Mouse (Mus musculus) CH12.LX (cell line): ENCODE measurements around the gene Alk. TPM values are rescaled to one million over a fixed set of nuclear protein-coding genes. Genes with fewer than 3 reads are reported as not detected.

Experiments used
- DNase-seq: peaks from one replicate; pipeline ENCODE4 v3.0.0-alpha.2; 2013; ENCODE audit errors: extremely low read depth
- H3K27ac ChIP-seq: 2 replicates; pipeline ENCODE4 v1.5.1; 2012; ENCODE audit warnings: low read depth, mild to moderate bottlenecking, control low read depth, moderate library complexity; ENCODE audit not compliant: insufficient read depth
- H3K27me3 ChIP-seq: replicated peaks from 2 replicates; pipeline ENCODE3; 2012; ENCODE audit warnings: inconsistent platforms
- H3K36me3 ChIP-seq, 2 experiments: replicated peaks in 1 of 2; 2 replicates each; pipeline versions ENCODE3 to v1.6.1; 2012; ENCODE audit warnings: inconsistent platforms in 1 of 2, low read length in 1 of 2, mild to moderate bottlenecking in 1 of 2, mixed read lengths in 1 of 2, moderate library complexity in 1 of 2; ENCODE audit not compliant: control insufficient read depth in 1 of 2, insufficient read depth in 1 of 2
- H3K4me1 ChIP-seq, 2 experiments: 2 replicates each; pipeline ENCODE4 v1.6.1; 2012; ENCODE audit warnings: inconsistent platforms in 1 of 2, moderate library complexity in 1 of 2; ENCODE audit not compliant: insufficient read depth in 2 of 2, control insufficient read depth in 1 of 2
- H3K4me2 ChIP-seq: 2 replicates; pipeline ENCODE4 v1.6.1; 2012; ENCODE audit warnings: low read depth, mild to moderate bottlenecking, control low read depth; ENCODE audit not compliant: poor library complexity, insufficient read depth, severe bottlenecking
- H3K4me3 ChIP-seq, 3 experiments: fragments of 150-350 bp in 1 of 3; sonication (generic) in 1 of 3; replicated peaks in 1 of 3; 2 replicates each; pipeline versions ENCODE3 to v1.5.1; 2011 to 2012; ENCODE audit warnings: low read depth in 2 of 3, low read length in 2 of 3, mild to moderate bottlenecking in 2 of 3, moderate library complexity in 2 of 3, control low read depth in 1 of 3, improper control_type of control experiment in 1 of 3, inconsistent platforms in 1 of 3, mixed read lengths in 1 of 3; ENCODE audit not compliant: poor library complexity in 1 of 3
- H3K79me2 ChIP-seq: replicated peaks from 2 replicates; pipeline ENCODE4 v1.6.1; 2012; ENCODE audit warnings: mild to moderate bottlenecking, moderate library complexity; ENCODE audit not compliant: control insufficient read depth, poor library complexity, insufficient read depth, severe bottlenecking; ENCODE audit errors: extremely low read depth
- H3K9ac ChIP-seq: 2 replicates; pipeline ENCODE4 v1.6.1; 2012; ENCODE audit warnings: low read depth, mild to moderate bottlenecking, control low read depth, moderate library complexity; ENCODE audit not compliant: insufficient read depth
- H3K9me3 ChIP-seq: replicated peaks from 2 replicates; pipeline ENCODE3; 2012; ENCODE audit warnings: low read length, inconsistent platforms, mixed read lengths
- BHLHE40 ChIP-seq: IDR thresholded peaks from 2 replicates; pipeline ENCODE4 v1.6.1; 2011; ENCODE audit warnings: mild to moderate bottlenecking, low read depth, low read length, improper control_type of control experiment
- CHD2 ChIP-seq: IDR thresholded peaks from 2 replicates; pipeline ENCODE4 v1.6.1; 2011; ENCODE audit warnings: low read length, improper control_type of control experiment
- ELF1 ChIP-seq: IDR thresholded peaks from 2 replicates; pipeline ENCODE4 v1.6.1; 2014; ENCODE audit warnings: low read depth, mild to moderate bottlenecking, inconsistent platforms, low read length, improper control_type of control experiment
- EP300 ChIP-seq: IDR thresholded peaks from 2 replicates; pipeline ENCODE4 v1.6.1; 2011; ENCODE audit warnings: low read length, improper control_type of control experiment
- ETS1 ChIP-seq: conservative IDR thresholded peaks from 2 replicates; pipeline ENCODE4 v1.6.1; 2012; ENCODE audit warnings: low read depth, mild to moderate bottlenecking, inconsistent platforms, low read length, improper control_type of control experiment, moderate library complexity
- HCFC1 ChIP-seq: IDR thresholded peaks from 2 replicates; pipeline ENCODE4 v1.6.1; 2012; ENCODE audit warnings: low read depth, mild to moderate bottlenecking, inconsistent platforms, low read length, improper control_type of control experiment
- IRF4 ChIP-seq: IDR thresholded peaks from 2 replicates; pipeline ENCODE4 v1.6.1; 2014; ENCODE audit warnings: low read depth, mild to moderate bottlenecking, inconsistent platforms, low read length, improper control_type of control experiment
- JUN ChIP-seq: IDR thresholded peaks from 2 replicates; pipeline ENCODE4 v1.6.1; 2011; ENCODE audit warnings: low read depth, mild to moderate bottlenecking, low read length, improper control_type of control experiment, moderate library complexity; ENCODE audit not compliant: insufficient read depth
- JUND ChIP-seq: conservative IDR thresholded peaks from 2 replicates; pipeline ENCODE4 v1.6.1; 2011; ENCODE audit warnings: low read depth, low read length, improper control_type of control experiment
- KAT2A ChIP-seq: IDR thresholded peaks from 2 replicates; pipeline ENCODE4 v1.6.1; 2012; ENCODE audit warnings: low read length, improper control_type of control experiment, inconsistent platforms; ENCODE audit not compliant: insufficient replicate concordance
- MAFK ChIP-seq: IDR thresholded peaks from 2 replicates; pipeline ENCODE4 v1.6.1; 2011; ENCODE audit warnings: low read length, improper control_type of control experiment; ENCODE audit not compliant: insufficient replicate concordance
- MAX ChIP-seq: IDR thresholded peaks from 2 replicates; pipeline ENCODE4 v1.6.1; 2011; ENCODE audit warnings: low read length, improper control_type of control experiment
- MAZ ChIP-seq: IDR thresholded peaks from 2 replicates; pipeline ENCODE4 v1.6.1; 2012; ENCODE audit warnings: low read depth, mild to moderate bottlenecking, inconsistent platforms, low read length, improper control_type of control experiment, moderate library complexity
- MEF2A ChIP-seq: IDR thresholded peaks from 2 replicates; pipeline ENCODE4 v1.6.1; 2014; ENCODE audit warnings: low read depth, mild to moderate bottlenecking, inconsistent platforms, low read length, improper control_type of control experiment, borderline replicate concordance
- MYC ChIP-seq: IDR thresholded peaks from 2 replicates; pipeline ENCODE4 v1.6.1; 2011; ENCODE audit warnings: low read depth, mild to moderate bottlenecking, improper control_type of control experiment, low read length
- NRF1 ChIP-seq: IDR thresholded peaks from 2 replicates; pipeline ENCODE4 v1.6.1; 2014; ENCODE audit warnings: low read depth, mild to moderate bottlenecking, inconsistent platforms, low read length, improper control_type of control experiment, moderate library complexity
- POLR2A ChIP-seq: IDR thresholded peaks from 2 replicates; pipeline ENCODE4 v1.6.1; 2011; ENCODE audit warnings: low read depth, mild to moderate bottlenecking, improper control_type of control experiment, low read length
- POLR2AphosphoS2 ChIP-seq: IDR thresholded peaks from 2 replicates; pipeline ENCODE4 v1.6.1; 2011; ENCODE audit warnings: low read depth, low read length, improper control_type of control experiment
- RAD21 ChIP-seq: IDR thresholded peaks from 2 replicates; pipeline ENCODE4 v1.6.1; 2011; ENCODE audit warnings: low read depth, mild to moderate bottlenecking, low read length, improper control_type of control experiment, moderate library complexity
- TBP ChIP-seq: conservative IDR thresholded peaks from 2 replicates; pipeline ENCODE4 v1.6.1; 2011; ENCODE audit warnings: low read depth, low read length, improper control_type of control experiment
- TCF12 ChIP-seq: IDR thresholded peaks from 2 replicates; pipeline ENCODE4 v1.6.1; 2014; ENCODE audit warnings: low read depth, mild to moderate bottlenecking, inconsistent platforms, low read length, improper control_type of control experiment
- UBTF ChIP-seq: IDR thresholded peaks from 2 replicates; pipeline ENCODE4 v1.6.1; 2012; ENCODE audit warnings: low read depth, mild to moderate bottlenecking, inconsistent platforms, low read length, improper control_type of control experiment, moderate library complexity
- ZC3H11A ChIP-seq: IDR thresholded peaks from 2 replicates; pipeline ENCODE4 v1.6.1; 2012; ENCODE audit warnings: low read depth, mild to moderate bottlenecking, inconsistent platforms, low read length, improper control_type of control experiment
- dilution Hi-C: fragments of 300-500 bp; cut with MboI; formaldehyde crosslinking; loops from 2 replicates; pipeline ENCODE4 v1.14.3; 2020; ENCODE audit warnings: low sequenced_read_pairs; ENCODE audit not compliant: extremely low pct_unique_long_range_greater_than_20kb, extremely low pct_ligation_motif_present
- in situ Hi-C: fragments of 300-500 bp; cut with MboI; formaldehyde crosslinking; loops from 3 replicates; pipeline ENCODE4 v1.14.3; 2019; ENCODE audit warnings: low sequenced_read_pairs, low pct_ligation_motif_present, low pct_unique_long_range_greater_than_20kb, mixed read lengths
- polyA plus RNA-seq: library from polyadenylated mRNA; unstranded; fragments of >175 nt; gene quantifications from 2 replicates; pipeline ENCODE4 v1.2.1, GENCODE M21; 2012; ENCODE audit warnings: low read depth; ENCODE audit not compliant: insufficient read length
- total RNA-seq, 2 experiments: library from RNA; depleted of rRNA; stranded (reverse); fragments of 300-350 nt in 1 of 2; fragments of >200 nt in 1 of 2; gene quantifications; 2 replicates each; pipeline ENCODE4 v1.2.3; 2012 to 2014

The Alk gene
- total and polyA plus RNA-seq, 3 experiments: 0.38 to 0.63 (median 0.44) TPM

DNA sequence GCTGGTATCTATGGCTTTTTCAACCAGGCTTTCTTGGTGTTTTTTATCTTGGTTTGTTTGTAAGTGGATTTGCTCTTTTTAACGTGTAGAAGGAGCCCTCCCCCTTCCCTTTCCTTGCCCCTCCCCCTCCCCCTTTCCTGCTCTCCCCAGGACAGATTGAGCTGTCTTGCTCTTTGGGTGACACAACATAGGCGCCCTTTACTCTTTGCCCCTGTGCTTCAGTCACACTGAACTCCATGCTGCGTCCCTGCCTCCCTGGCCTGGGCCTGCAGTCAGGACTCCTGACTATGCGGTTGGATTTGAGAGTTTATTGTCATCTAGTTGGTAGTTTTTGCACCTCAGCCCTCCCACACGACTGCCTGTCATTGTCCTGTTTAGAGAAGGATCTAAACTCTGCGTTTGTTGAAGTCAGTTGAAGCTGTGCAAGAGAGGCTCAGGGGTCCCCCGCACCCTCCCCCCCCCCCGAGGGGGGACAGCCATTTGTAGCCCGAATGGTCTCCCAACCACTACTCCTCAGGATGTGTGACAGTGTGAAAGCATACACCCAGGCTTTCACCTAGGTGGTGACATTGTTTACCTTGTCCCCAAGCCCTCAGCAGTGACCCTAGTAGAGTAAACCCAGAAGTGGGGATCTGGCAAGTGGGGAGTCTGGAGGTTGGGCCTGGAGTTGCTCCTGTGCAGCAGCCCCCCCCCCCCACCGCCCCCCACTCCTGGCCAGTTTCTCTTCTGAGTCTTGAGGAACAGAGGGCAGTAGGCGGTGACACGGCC lies 775.6 kb downstream of the Alk start:
- H3K9ac ChIP-seq: no peak overlapping the region
- no peak overlapping the region for H3K4me2 ChIP-seq
- H3K36me3 ChIP-seq: no peaks in the 10 kb centered on the region
- in situ Hi-C loops (no loop called here), dilution Hi-C loops (no loop called here)
- H3K79me2 ChIP-seq: no peaks in the 10 kb centered on the region
- no peak for DNase-seq
- no peak overlapping the region for H3K4me3 ChIP-seq
- TF ChIP-seq MEF2A (no peak), UBTF (no peak), TCF12 (no peak), RAD21 (no peak), CHD2 (no peak), MAX (no peak)
- H3K9me3 ChIP-seq: no peaks in the 10 kb centered on the region
- no peaks in the 10 kb centered on the region for H3K27me3 ChIP-seq
- peaks cover 6 to 30% of the 10 kb centered on the region in 2 experiments; a peak in 3 of 4 replicates for H3K4me1 ChIP-seq
- H3K27ac ChIP-seq: no peak overlapping the region

DNA sequence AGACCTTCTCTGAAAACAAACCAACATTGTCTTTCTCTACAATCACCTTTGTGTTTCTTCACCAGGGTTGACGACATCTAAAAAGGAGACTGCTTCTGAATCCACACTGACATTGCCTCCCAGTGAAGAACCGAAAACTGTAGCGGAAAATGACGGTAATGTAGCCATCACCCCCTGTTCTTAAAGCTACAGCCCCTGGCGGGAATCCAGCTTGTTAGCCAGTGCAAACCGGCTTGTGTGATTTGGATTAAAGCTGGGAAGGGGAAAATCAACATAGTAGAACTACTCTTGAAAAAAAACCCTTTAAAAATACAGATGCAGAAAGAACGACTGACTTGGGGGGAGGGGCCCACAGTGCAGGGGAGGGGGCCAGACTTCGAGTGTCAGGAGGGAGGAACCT lies 776.8 kb downstream of the Alk start:
- in situ Hi-C loops: no loop called here
- Histone ChIP-seq H3K9ac (no peak overlapping the region), H3K27me3 (no peaks in the 10 kb centered on the region), H3K4me3 (no peak overlapping the region), H3K36me3 (no peaks in the 10 kb centered on the region), H3K79me2 (no peaks in the 10 kb centered on the region), H3K4me2 (peak overlapping the region; percentile 74), H3K9me3 (no peaks in the 10 kb centered on the region), H3K27ac (no peak overlapping the region), H3K4me1 (peaks cover 6 to 24% of the 10 kb centered on the region in 2 experiments; a peak in 3 of 4 replicates)
- no peak for TF ChIP-seq NRF1
- peak; percentile 47; the same call in 1 of the 2 replicates for TF ChIP-seq IRF4
- 0 out of 2 replicates have a peak, but pooled peaks have one; percentile 24 for TF ChIP-seq CHD2
- no peak for TF ChIP-seq MYC
- no peak for TF ChIP-seq POLR2AphosphoS2
- TF ChIP-seq TBP: no peak
- TF ChIP-seq KAT2A: no peak
- TF ChIP-seq MEF2A: no peak
- TF ChIP-seq POLR2A: no peak
- no peak for TF ChIP-seq BHLHE40
- no peak for TF ChIP-seq MAFK
- no peak for TF ChIP-seq ELF1
- TF ChIP-seq ZC3H11A: no peak
- no peak for TF ChIP-seq MAZ
- TF ChIP-seq ETS1: no peak
- TF ChIP-seq HCFC1: no peak
- peak; percentile 63 for TF ChIP-seq JUND
- TF ChIP-seq JUN: peak; percentile 73
- 0 out of 2 replicates have a peak, but pooled peaks have one; percentile 30 for TF ChIP-seq EP300
- peak; percentile 29 for DNase-seq
- dilution Hi-C loops: no loop called here
